Mouse (Mus musculus): Measurements from ENCODE around the gene Dnajc4. TPM values are rescaled to one million over a fixed set of nuclear protein-coding genes. Genes with fewer than 3 reads are reported as not detected.
"Not testable (repeated sequence)": the region's sequence is repeated elsewhere in the genome, so short reads cannot be mapped to it uniquely, and the experiment has no call there.

Dnajc4 gene
- polyA plus RNA-seq, 1 experiment from 2014 or later, result 26.3 TPM

DNA sequence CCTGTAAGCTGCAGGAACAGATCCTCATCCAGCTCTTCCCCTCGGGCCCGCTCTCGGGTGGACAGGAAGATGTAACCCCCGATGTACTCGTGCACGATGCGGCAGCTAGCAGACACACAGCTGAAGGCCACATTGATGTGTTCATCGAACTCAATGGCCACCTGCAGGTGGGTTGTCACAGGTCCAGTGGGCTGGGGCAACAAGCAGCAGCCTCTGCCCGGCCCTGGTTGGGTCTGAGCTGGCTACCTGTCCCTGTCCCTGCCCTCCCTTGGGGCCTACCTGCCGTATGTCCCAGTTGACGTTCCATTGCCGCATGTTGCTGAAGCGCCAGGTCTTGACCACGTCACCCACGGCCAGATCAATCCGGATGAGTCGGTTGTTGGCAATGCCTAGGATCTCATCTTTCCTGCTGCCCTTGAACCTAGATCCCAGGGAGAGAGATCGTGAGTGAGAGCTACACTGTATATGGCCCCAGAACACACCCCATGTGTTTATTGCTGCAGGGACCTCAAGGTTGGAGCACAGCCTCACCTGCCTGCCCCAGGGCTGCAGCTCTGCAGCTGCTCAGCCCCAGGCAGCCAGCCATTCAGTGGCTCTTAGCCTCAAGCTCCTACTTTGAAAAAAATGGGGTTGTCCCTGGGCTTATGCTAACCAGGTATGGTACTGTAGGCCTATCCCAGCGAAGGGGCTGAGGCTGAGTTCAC is 7.1 kb upstream of the Dnajc4 start:
- Histone ChIP-seq H3K4me1 (ENCODE audit: control insufficient read depth, insufficient read depth, low read length) (peaks cover 11% of the 10 kb centered on the region), H3K9me3 (replicated peaks; ENCODE audit: control insufficient read depth, low read length) (peaks cover 4% of the 10 kb centered on the region; the same call in 1 of the 2 replicates), H3K27me3 (ENCODE audit: control insufficient read depth, insufficient read depth, low read length) (no peaks in the 10 kb centered on the region), H3K4me3 (ENCODE audit: low read depth, low read length) (no peak overlapping the region), H3K4me2 (no peak overlapping the region), H3K9ac (ENCODE audit: low read depth, low read length) (no peak overlapping the region), H3K27ac (ENCODE audit: low read depth, low read length) (no peak overlapping the region), H3K36me3 (ENCODE audit: control insufficient read depth, insufficient read depth, low read length) (peaks cover 20% of the 10 kb centered on the region)
- no peak for ATAC-seq (replicated peaks; ENCODE audit: insufficient number of reproducible peaks, low FRiP score, low TSS enrichment)
- WGBS (ENCODE audit: insufficient replicate concordance), result 88% methylated on average over 19 of the region's 19 CpGs

- Histone ChIP-seq H3K4me2 (no peak overlapping the region), H3K27me3 (ENCODE audit: control insufficient read depth, insufficient read depth, low read length) (no peaks in the 10 kb centered on the region), H3K4me1 (ENCODE audit: control insufficient read depth, insufficient read depth, low read length) (peaks cover 21% of the 10 kb centered on the region), H3K4me3 (ENCODE audit: low read depth, low read length) (no peak overlapping the region), H3K27ac (ENCODE audit: low read depth, low read length) (no peak overlapping the region), H3K36me3 (ENCODE audit: control insufficient read depth, insufficient read depth, low read length) (peaks cover 20% of the 10 kb centered on the region), H3K9ac (ENCODE audit: low read depth, low read length) (no peak overlapping the region), H3K9me3 (replicated peaks; ENCODE audit: control insufficient read depth, low read length) (peaks cover 4% of the 10 kb centered on the region; the same call in 1 of the 2 replicates)
- ATAC-seq (replicated peaks; ENCODE audit: insufficient number of reproducible peaks, low FRiP score, low TSS enrichment), result no peak
- 82% methylated on average over 9 of the region's 9 CpGs for WGBS (ENCODE audit: insufficient replicate concordance)
These were observed 5.4 kb upstream of the Dnajc4 start for GRCm38 (mm10) chr19:6997721-6998290.

GRCm38 (mm10) chr19:6996006-6996405 is 3.6 kb upstream of the Dnajc4 start, which contains the start of the genes Nudt22 and Trpt1:
TSS of gene Nudt22 (minus strand) at chr19:6996117.
TSS of gene Trpt1 (plus strand) at chr19:6996131.
- Histone ChIP-seq H3K4me2 (peak within 1 kb of the TSS; percentile 93), H3K27me3 (ENCODE audit: control insufficient read depth, insufficient read depth, low read length) (no peaks in the 10 kb centered on the region), H3K36me3 (ENCODE audit: control insufficient read depth, insufficient read depth, low read length) (peaks cover 20% of the 10 kb centered on the region), H3K27ac (ENCODE audit: low read depth, low read length) (peak within 1 kb of the TSS; percentile 85), H3K9ac (ENCODE audit: low read depth, low read length) (peak within 1 kb of the TSS; percentile 78), H3K9me3 (replicated peaks; ENCODE audit: control insufficient read depth, low read length) (peaks cover 4% of the 10 kb centered on the region; the same call in 1 of the 2 replicates), H3K4me3 (ENCODE audit: low read depth, low read length) (peak within 1 kb of the TSS; percentile 67), H3K4me1 (ENCODE audit: control insufficient read depth, insufficient read depth, low read length) (peaks cover 22% of the 10 kb centered on the region)
- under 1% methylated on average over 24 of the region's 24 CpGs for WGBS (ENCODE audit: insufficient replicate concordance)
- ATAC-seq (replicated peaks; ENCODE audit: insufficient number of reproducible peaks, low FRiP score, low TSS enrichment), result peak; percentile 58

GRCm38 (mm10) chr19:6995255-6995991 is 3.1 kb upstream of the Dnajc4 start:
- WGBS (ENCODE audit: insufficient replicate concordance), result 44% methylated on average over 21 of the region's 21 CpGs
- peaks cover 4% of the 10 kb centered on the region; the same call in 1 of the 2 replicates for H3K9me3 ChIP-seq (replicated peaks; ENCODE audit: control insufficient read depth, low read length)
- H3K4me2 ChIP-seq, result peak overlapping the region; percentile 93
- peak overlapping the region; percentile 67 for H3K4me3 ChIP-seq (ENCODE audit: low read depth, low read length)
- peaks cover 19% of the 10 kb centered on the region for H3K36me3 ChIP-seq (ENCODE audit: control insufficient read depth, insufficient read depth, low read length)
- H3K4me1 ChIP-seq (ENCODE audit: control insufficient read depth, insufficient read depth, low read length), result peaks cover 22% of the 10 kb centered on the region
- peak overlapping the region; percentile 78 for H3K9ac ChIP-seq (ENCODE audit: low read depth, low read length)
- no peaks in the 10 kb centered on the region for H3K27me3 ChIP-seq (ENCODE audit: control insufficient read depth, insufficient read depth, low read length)
- ATAC-seq (replicated peaks; ENCODE audit: insufficient number of reproducible peaks, low FRiP score, low TSS enrichment), result no peak
- peak overlapping the region; percentile 50; the same call in 1 of the 2 replicates for H3K27ac ChIP-seq (ENCODE audit: low read depth, low read length)

DNA sequence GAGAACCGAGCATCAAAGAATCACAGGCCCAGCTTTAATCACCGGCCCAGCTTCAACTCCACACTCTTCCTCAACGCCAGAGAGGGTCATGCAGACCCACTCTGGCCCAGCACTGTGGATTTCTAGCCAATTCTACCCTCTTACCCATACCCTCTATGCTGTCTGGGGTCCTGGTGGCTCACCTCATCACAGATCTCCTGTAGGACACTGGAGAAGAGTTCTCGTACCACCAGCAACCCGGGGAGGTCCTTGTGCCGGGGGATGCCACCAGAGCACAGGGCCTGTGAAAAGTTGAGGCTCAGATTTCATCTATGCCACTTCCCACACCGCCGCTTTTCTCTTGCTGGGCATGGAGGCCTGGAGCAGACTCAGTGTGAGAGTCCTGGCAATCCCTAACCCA is 2.1 kb upstream of the Dnajc4 start:
- WGBS (ENCODE audit: insufficient replicate concordance), result 88% methylated on average over 8 of the region's 8 CpGs
- H3K4me1 ChIP-seq (ENCODE audit: control insufficient read depth, insufficient read depth, low read length), result peaks cover 22% of the 10 kb centered on the region
- H3K4me2 ChIP-seq, result no peak overlapping the region; the same call in 1 of the 2 replicates
- H3K4me3 ChIP-seq (ENCODE audit: low read depth, low read length), result no peak overlapping the region
- ATAC-seq (replicated peaks; ENCODE audit: insufficient number of reproducible peaks, low FRiP score, low TSS enrichment), result no peak
- H3K27me3 ChIP-seq (ENCODE audit: control insufficient read depth, insufficient read depth, low read length), result no peaks in the 10 kb centered on the region
- peaks cover 3% of the 10 kb centered on the region; the same call in 1 of the 2 replicates for H3K9me3 ChIP-seq (replicated peaks; ENCODE audit: control insufficient read depth, low read length)
- no peak overlapping the region for H3K9ac ChIP-seq (ENCODE audit: low read depth, low read length)
- H3K27ac ChIP-seq (ENCODE audit: low read depth, low read length), result no peak overlapping the region
- H3K36me3 ChIP-seq (ENCODE audit: control insufficient read depth, insufficient read depth, low read length), result peaks cover 11% of the 10 kb centered on the region

DNA sequence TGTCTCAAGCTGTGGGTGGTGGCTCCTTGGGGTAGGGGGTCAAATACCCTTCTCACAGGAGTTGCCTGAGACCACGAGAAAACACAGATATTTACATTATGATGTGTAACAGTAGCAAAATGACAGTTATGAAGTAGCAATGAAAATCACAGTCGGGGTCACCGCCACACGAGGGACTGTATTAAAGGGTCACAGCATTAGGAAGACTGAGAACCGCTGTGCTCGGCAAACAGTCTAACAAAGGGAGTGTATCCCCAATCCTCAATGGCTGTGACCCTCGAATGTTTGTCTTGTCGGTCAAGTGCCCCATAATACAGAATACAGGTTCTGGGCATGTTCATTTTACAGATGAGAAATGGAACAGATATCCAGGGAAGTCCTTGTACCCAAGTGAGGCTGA is 1.6 kb upstream of the Dnajc4 start:
- Histone ChIP-seq H3K4me2 (no peak overlapping the region), H3K4me3 (ENCODE audit: low read depth, low read length) (no peak overlapping the region), H3K4me1 (ENCODE audit: control insufficient read depth, insufficient read depth, low read length) (peaks cover 22% of the 10 kb centered on the region), H3K27ac (ENCODE audit: low read depth, low read length) (no peak overlapping the region), H3K9me3 (replicated peaks; ENCODE audit: control insufficient read depth, low read length) (no peaks in the 10 kb centered on the region; the same call in 1 of the 2 replicates), H3K9ac (ENCODE audit: low read depth, low read length) (no peak overlapping the region), H3K27me3 (ENCODE audit: control insufficient read depth, insufficient read depth, low read length) (no peaks in the 10 kb centered on the region), H3K36me3 (ENCODE audit: control insufficient read depth, insufficient read depth, low read length) (peaks cover 8% of the 10 kb centered on the region)
- no peak for ATAC-seq (replicated peaks; ENCODE audit: insufficient number of reproducible peaks, low FRiP score, low TSS enrichment)
- WGBS (ENCODE audit: insufficient replicate concordance), result 88% methylated on average over 8 of the region's 8 CpGs

GRCm38 (mm10) chr19:6993011-6993770 is 819 bp upstream of the Dnajc4 start:
- 0 out of 2 replicates have a peak, but pooled peaks have one; percentile 1 for ATAC-seq (replicated peaks; ENCODE audit: insufficient number of reproducible peaks, low FRiP score, low TSS enrichment)
- peak overlapping the region; percentile 69 for H3K27ac ChIP-seq (ENCODE audit: low read depth, low read length)
- no peaks in the 10 kb centered on the region for H3K27me3 ChIP-seq (ENCODE audit: control insufficient read depth, insufficient read depth, low read length)
- H3K4me1 ChIP-seq (ENCODE audit: control insufficient read depth, insufficient read depth, low read length), result peaks cover 25% of the 10 kb centered on the region
- peak overlapping the region; percentile 71 for H3K4me2 ChIP-seq
- WGBS (ENCODE audit: insufficient replicate concordance), result 63% methylated on average over 14 of the region's 14 CpGs
- no peaks in the 10 kb centered on the region for H3K9me3 ChIP-seq (replicated peaks; ENCODE audit: control insufficient read depth, low read length)
- peaks cover 3% of the 10 kb centered on the region; the same call in 1 of the 2 replicates for H3K36me3 ChIP-seq (ENCODE audit: control insufficient read depth, insufficient read depth, low read length)
- H3K4me3 ChIP-seq (ENCODE audit: low read depth, low read length), result peak overlapping the region; percentile 51
- peak overlapping the region; percentile 78 for H3K9ac ChIP-seq (ENCODE audit: low read depth, low read length)

- H3K9ac ChIP-seq (ENCODE audit: low read depth, low read length); ATAC-seq (replicated peaks; ENCODE audit: insufficient number of reproducible peaks, low FRiP score, low TSS enrichment); H3K9me3 ChIP-seq (replicated peaks; ENCODE audit: control insufficient read depth, low read length); H3K4me2 ChIP-seq; H3K27me3 ChIP-seq (ENCODE audit: control insufficient read depth, insufficient read depth, low read length); H3K27ac ChIP-seq (ENCODE audit: low read depth, low read length); H3K4me3 ChIP-seq (ENCODE audit: low read depth, low read length); H3K36me3 ChIP-seq (ENCODE audit: control insufficient read depth, insufficient read depth, low read length): not testable (repeated sequence)
- peaks cover 36% of the 10 kb centered on the region for H3K4me1 ChIP-seq (ENCODE audit: control insufficient read depth, insufficient read depth, low read length)
- 86% methylated on average over 6 of the region's 6 CpGs for WGBS (ENCODE audit: insufficient replicate concordance)
These were observed 1.2 kb downstream of the Dnajc4 start for GRCm38 (mm10) chr19:6991166-6991565.
